Mouse (Mus musculus) forebrain, postnatal 0 days (tissue): ENCODE results near the gene Dcn. TPM values are rescaled to one million over a fixed set of nuclear protein-coding genes. Genes with fewer than 3 reads are reported as not detected.

Source experiments
- ATAC-seq: fragments of 200-750 bp; cut with Nextera tagmentation; 2 replicates; pipeline ENCODE4 v1.8.0; 2017; ENCODE audit warnings: mild to moderate bottlenecking, moderate library complexity
- DNase-seq: peaks from one replicate; pipeline ENCODE4 v3.0.0-alpha.2; 2015
- H3K27ac ChIP-seq: fragments of 300-500 bp; sonication (generic); 2 replicates; pipeline ENCODE4 v1.5.1; 2014; ENCODE audit warnings: low read depth, mild to moderate bottlenecking, antibody characterized with exemption, low read length, moderate library complexity, mixed read lengths
- H3K27me3 ChIP-seq: fragments of 300-500 bp; sonication (generic); 2 replicates; pipeline ENCODE4 v1.6.1; 2014; ENCODE audit warnings: mild to moderate bottlenecking, low read length, mixed read lengths; ENCODE audit not compliant: insufficient read depth
- H3K36me3 ChIP-seq: fragments of 300-500 bp; sonication (generic); 2 replicates; pipeline ENCODE4 v1.6.1; 2014; ENCODE audit warnings: mild to moderate bottlenecking, moderate library complexity; ENCODE audit not compliant: insufficient read depth
- H3K4me1 ChIP-seq: fragments of 300-500 bp; sonication (generic); 2 replicates; pipeline ENCODE4 v1.6.1; 2014; ENCODE audit warnings: antibody characterized with exemption; ENCODE audit not compliant: insufficient read depth
- H3K4me2 ChIP-seq: fragments of 300-500 bp; sonication (generic); 2 replicates; pipeline ENCODE4 v1.6.1; 2014; ENCODE audit warnings: low read depth, mild to moderate bottlenecking, moderate library complexity
- H3K4me3 ChIP-seq: fragments of 300-500 bp; sonication (generic); 2 replicates; pipeline ENCODE4 v1.5.1; 2014; ENCODE audit warnings: low read depth, low read length, mixed read lengths
- H3K9ac ChIP-seq: fragments of 300-500 bp; sonication (generic); 2 replicates; pipeline ENCODE4 v1.6.1; 2014; ENCODE audit warnings: mild to moderate bottlenecking
- H3K9me3 ChIP-seq: fragments of 300-500 bp; sonication (generic); 2 replicates; pipeline ENCODE4 v1.6.1; 2016; ENCODE audit warnings: low read length
- CTCF ChIP-seq: sonication (generic); IDR thresholded peaks from 2 replicates; pipeline ENCODE4 v1.5.1; 2016; ENCODE audit warnings: antibody characterized with exemption, control low read depth, low read depth
- WGBS: fragments of 180-500 bp; shearing (Covaris S2); extraction: QIAGEN DNeasy Blood & Tissue Kit; methylation state at CpG from one replicate; pipeline ENCODE4 v1.1.7; 2014; 5-methylcytosine and 5-hydroxymethylcytosine counted together
- polyA plus RNA-seq: library from polyadenylated mRNA; unstranded; fragments of >200 nt; fragmentation: Nextera tagmentation; extraction: Ambion mirVana; gene quantifications from 2 replicates; pipeline ENCODE4 v1.2.1, GENCODE M21; 2015
- total RNA-seq: library from RNA; depleted of rRNA; stranded (reverse); fragments of >200 nt; gene quantifications from 2 replicates; pipeline ENCODE4 v1.2.3, GENCODE M21; 2014

Gene Dcn
- total and polyA plus RNA-seq, 2 experiments from 2014 or later: 51.0 to 62.1 TPM

- TF ChIP-seq CTCF: no peak
- H3K4me2 ChIP-seq: no peak overlapping the region
- H3K9me3 ChIP-seq: no peaks in the 10 kb centered on the region
- no peak for DNase-seq
- no peak overlapping the region for H3K9ac ChIP-seq
- H3K36me3 ChIP-seq: no peaks in the 10 kb centered on the region
- ATAC-seq: no peak
- H3K4me3 ChIP-seq: no peak overlapping the region
- 94% methylated on average over 6 of the region's 6 CpGs for WGBS
- no peak overlapping the region for H3K27ac ChIP-seq
- H3K27me3 ChIP-seq: no peaks in the 10 kb centered on the region
- no peaks in the 10 kb centered on the region for H3K4me1 ChIP-seq
Measured at GRCm38 (mm10) chr10:97487269-97487989, 8.0 kb downstream of the Dcn start.

- Histone ChIP-seq H3K4me1 (no peaks in the 10 kb centered on the region), H3K27ac (no peak overlapping the region), H3K9me3 (no peaks in the 10 kb centered on the region), H3K4me3 (no peak overlapping the region), H3K36me3 (no peaks in the 10 kb centered on the region), H3K4me2 (no peak overlapping the region), H3K9ac (no peak overlapping the region), H3K27me3 (no peaks in the 10 kb centered on the region)
- 20% methylated on average over 4 of the region's 4 CpGs for WGBS
- DNase-seq (peak; percentile 64), ATAC-seq (peak; percentile 93)
- no peak for TF ChIP-seq CTCF
Measured at GRCm38 (mm10) chr10:97492367-97492980, 13.1 kb downstream of the Dcn start.

GRCm38 (mm10) chr10:97497646-97498045, 18.2 kb downstream of the Dcn start:
- no peak overlapping the region for H3K4me3 ChIP-seq
- 54% methylated on average over 5 of the region's 5 CpGs for WGBS
- H3K27ac ChIP-seq: no peak overlapping the region
- no peak for ATAC-seq
- H3K27me3 ChIP-seq: no peaks in the 10 kb centered on the region
- no peaks in the 10 kb centered on the region for H3K4me1 ChIP-seq
- H3K9ac ChIP-seq: no peak overlapping the region
- DNase-seq: no peak
- no peak for TF ChIP-seq CTCF
- no peaks in the 10 kb centered on the region for H3K9me3 ChIP-seq
- H3K36me3 ChIP-seq: no peaks in the 10 kb centered on the region
- no peak overlapping the region for H3K4me2 ChIP-seq

- Histone ChIP-seq H3K36me3 (no peaks in the 10 kb centered on the region), H3K27ac (no peak overlapping the region), H3K4me2 (no peak overlapping the region), H3K9me3 (no peaks in the 10 kb centered on the region), H3K4me1 (no peaks in the 10 kb centered on the region), H3K4me3 (no peak overlapping the region), H3K9ac (no peak overlapping the region), H3K27me3 (no peaks in the 10 kb centered on the region)
- DNase-seq (no peak), ATAC-seq (no peak)
- WGBS: 93% methylated on average over 3 of the region's 3 CpGs
- TF ChIP-seq CTCF: no peak
Measured at GRCm38 (mm10) chr10:97523366-97523765, 44.0 kb downstream of the Dcn start.

GRCm38 (mm10) chr10:97535697-97536096, 56.3 kb downstream of the Dcn start:
- 90% methylated on average over 4 of the region's 4 CpGs for WGBS

GRCm38 (mm10) chr10:97536921-97537320, 57.5 kb downstream of the Dcn start:
- WGBS: 88% methylated on average over 2 of the region's 2 CpGs
- Histone ChIP-seq H3K4me1 (no peaks in the 10 kb centered on the region), H3K27ac (no peak overlapping the region)

More at GRCm38 (mm10) chr10:97535697-97536096, 56.3 kb downstream of the Dcn start:
- Histone ChIP-seq H3K9me3 (no peaks in the 10 kb centered on the region), H3K27ac (no peak overlapping the region), H3K9ac (no peak overlapping the region), H3K4me1 (no peaks in the 10 kb centered on the region), H3K4me2 (no peak overlapping the region), H3K4me3 (no peak overlapping the region), H3K27me3 (no peaks in the 10 kb centered on the region), H3K36me3 (no peaks in the 10 kb centered on the region)
- no peak for TF ChIP-seq CTCF
- no peak for DNase-seq
- no peak for ATAC-seq

GRCm38 (mm10) chr10:97538202-97538601, 58.8 kb downstream of the Dcn start:
- H3K4me3 ChIP-seq: no peak overlapping the region
- no peak for TF ChIP-seq CTCF
- no peaks in the 10 kb centered on the region for H3K36me3 ChIP-seq
- no peak for DNase-seq
- no peak overlapping the region for H3K27ac ChIP-seq
- H3K9me3 ChIP-seq: no peaks in the 10 kb centered on the region
- 94% methylated on average over 4 of the region's 4 CpGs for WGBS
- H3K4me1 ChIP-seq: no peaks in the 10 kb centered on the region
- H3K27me3 ChIP-seq: no peaks in the 10 kb centered on the region
- H3K4me2 ChIP-seq: no peak overlapping the region
- H3K9ac ChIP-seq: no peak overlapping the region
- ATAC-seq: no peak

More at GRCm38 (mm10) chr10:97536921-97537320, 57.5 kb downstream of the Dcn start:
- DNase-seq (no peak), ATAC-seq (no peak)
- Histone ChIP-seq H3K36me3 (no peaks in the 10 kb centered on the region), H3K9me3 (no peaks in the 10 kb centered on the region), H3K4me3 (no peak overlapping the region), H3K4me2 (no peak overlapping the region), H3K27me3 (no peaks in the 10 kb centered on the region), H3K9ac (no peak overlapping the region)
- no peak for TF ChIP-seq CTCF
